Mouse (Mus musculus) forebrain, embryonic 11.5 days (tissue): ENCODE data around the gene Eif3l. TPM values are rescaled to one million over a fixed set of nuclear protein-coding genes. Genes with fewer than 3 reads are reported as not detected.

Experiments
- ATAC-seq: fragments of 200-750 bp; cut with Nextera tagmentation; replicated peaks from 2 replicates; pipeline ENCODE4 v1.8.0; 2017; ENCODE audit warnings: moderate TSS enrichment; ENCODE audit not compliant: low FRiP score
- DNase-seq: peaks from one replicate; pipeline ENCODE4 v3.0.0-alpha.2; 2017; ENCODE audit warnings: low spot score
- H3K27ac ChIP-seq: fragments of 300-500 bp; sonication (generic); 2 replicates; pipeline ENCODE4 v1.5.1; 2014; ENCODE audit warnings: low read depth, low read length
- H3K27me3 ChIP-seq: fragments of 300-500 bp; sonication (generic); 2 replicates; pipeline ENCODE4 v1.6.1; 2014; ENCODE audit warnings: mild to moderate bottlenecking, low read length, mixed read lengths; ENCODE audit not compliant: control insufficient read depth, insufficient read depth
- H3K36me3 ChIP-seq: fragments of 300-500 bp; sonication (generic); 2 replicates; pipeline ENCODE4 v1.6.1; 2014; ENCODE audit warnings: mild to moderate bottlenecking, low read length, moderate library complexity, mixed read lengths; ENCODE audit not compliant: control insufficient read depth, insufficient read depth
- H3K4me1 ChIP-seq: fragments of 300-500 bp; sonication (generic); replicated peaks from 2 replicates; pipeline ENCODE4 v1.6.1; 2014; ENCODE audit warnings: low read length, mixed read lengths; ENCODE audit not compliant: control insufficient read depth, insufficient read depth
- H3K4me2 ChIP-seq: fragments of 300-500 bp; sonication (generic); 2 replicates; pipeline ENCODE4 v1.6.1; 2014; ENCODE audit warnings: low read depth, mild to moderate bottlenecking, low read length, moderate library complexity, mixed read lengths; ENCODE audit not compliant: severe bottlenecking
- H3K4me3 ChIP-seq: fragments of 300-500 bp; sonication (generic); 2 replicates; pipeline ENCODE4 v1.5.1; 2014; ENCODE audit warnings: low read depth, low read length
- H3K9ac ChIP-seq: fragments of 300-500 bp; sonication (generic); 2 replicates; pipeline ENCODE4 v1.6.1; 2014; ENCODE audit warnings: low read length
- H3K9me3 ChIP-seq: fragments of 300-500 bp; sonication (generic); 2 replicates; pipeline ENCODE4 v1.6.1; 2016; ENCODE audit warnings: low read length, mixed read lengths; ENCODE audit not compliant: control insufficient read depth
- WGBS: fragments of 180-500 bp; shearing (Covaris S2); extraction: QIAGEN DNeasy Blood & Tissue Kit; methylation state at CpG from one replicate; pipeline ENCODE4 v1.1.7; 2014; 5-methylcytosine and 5-hydroxymethylcytosine counted together
- polyA plus RNA-seq: library from polyadenylated mRNA; unstranded; fragments of >200 nt; fragmentation: Nextera tagmentation; extraction: Ambion mirVana; gene quantifications from 2 replicates; pipeline ENCODE4 v1.2.1, GENCODE M21; 2014

Gene Eif3l
- polyA plus RNA-seq, 1 experiment from 2014 or later: 254 TPM

- no peaks in the 10 kb centered on the region; the same call in none of the 2 replicates for H3K36me3 ChIP-seq
- ATAC-seq (no peak), DNase-seq (no peak)
- no peaks in the 10 kb centered on the region for H3K9me3 ChIP-seq
- H3K27ac ChIP-seq: no peak overlapping the region
- no peak overlapping the region for H3K4me2 ChIP-seq
- H3K27me3 ChIP-seq: no peaks in the 10 kb centered on the region
- H3K4me3 ChIP-seq: no peak overlapping the region
- WGBS: 87% methylated on average over 10 of the region's 10 CpGs
- no peaks in the 10 kb centered on the region for H3K4me1 ChIP-seq
- no peak overlapping the region for H3K9ac ChIP-seq
Measured at GRCm38 (mm10) chr15:79130782-79131181, 55.8 kb downstream of the Eif3l start.

- H3K27ac ChIP-seq: no peak overlapping the region
- 78% methylated on average over 7 of the region's 7 CpGs for WGBS
- H3K27me3 ChIP-seq: no peaks in the 10 kb centered on the region
- no peaks in the 10 kb centered on the region; the same call in none of the 2 replicates for H3K36me3 ChIP-seq
- no peak overlapping the region for H3K9ac ChIP-seq
- no peak overlapping the region for H3K4me3 ChIP-seq
- H3K4me1 ChIP-seq: no peaks in the 10 kb centered on the region
- no peak overlapping the region for H3K4me2 ChIP-seq
- DNase-seq (no peak), ATAC-seq (no peak)
- H3K9me3 ChIP-seq: no peaks in the 10 kb centered on the region
Measured at GRCm38 (mm10) chr15:79131442-79131841, 56.5 kb downstream of the Eif3l start.

- WGBS: 83% methylated on average over 6 of the region's 6 CpGs
- Histone ChIP-seq H3K4me2 (no peak overlapping the region), H3K4me3 (no peak overlapping the region), H3K27me3 (no peaks in the 10 kb centered on the region), H3K4me1 (no peaks in the 10 kb centered on the region), H3K27ac (no peak overlapping the region), H3K9me3 (no peaks in the 10 kb centered on the region), H3K36me3 (no peaks in the 10 kb centered on the region), H3K9ac (no peak overlapping the region)
- no peak for ATAC-seq
- no peak for DNase-seq
Measured at GRCm38 (mm10) chr15:79133191-79133661, 58.2 kb downstream of the Eif3l start.

GRCm38 (mm10) chr15:79134496-79135270 is 59.7 kb downstream of the Eif3l start:
- ATAC-seq (no peak), DNase-seq (no peak)
- no peak overlapping the region for H3K4me2 ChIP-seq
- H3K27ac ChIP-seq: no peak overlapping the region
- no peaks in the 10 kb centered on the region for H3K27me3 ChIP-seq
- no peak overlapping the region for H3K4me3 ChIP-seq
- WGBS: 84% methylated on average over 9 of the region's 9 CpGs
- H3K9ac ChIP-seq: no peak overlapping the region
- H3K9me3 ChIP-seq: no peaks in the 10 kb centered on the region
- H3K36me3 ChIP-seq: no peaks in the 10 kb centered on the region
- no peaks in the 10 kb centered on the region for H3K4me1 ChIP-seq

GRCm38 (mm10) chr15:79135332-79135731 is 60.4 kb downstream of the Eif3l start:
- Histone ChIP-seq H3K36me3 (no peaks in the 10 kb centered on the region), H3K4me2 (no peak overlapping the region), H3K4me1 (no peaks in the 10 kb centered on the region; the same call in 1 of the 2 replicates), H3K4me3 (no peak overlapping the region), H3K9me3 (no peaks in the 10 kb centered on the region), H3K27ac (no peak overlapping the region), H3K27me3 (no peaks in the 10 kb centered on the region), H3K9ac (no peak overlapping the region)
- DNase-seq (no peak), ATAC-seq (no peak)
- 83% methylated on average over 9 of the region's 9 CpGs for WGBS

GRCm38 (mm10) chr15:79135783-79136575 is 61.0 kb downstream of the Eif3l start:
- WGBS: 71% methylated on average over 11 of the region's 11 CpGs
- Histone ChIP-seq H3K4me3 (no peak overlapping the region), H3K9ac (no peak overlapping the region; the same call in 1 of the 2 replicates), H3K4me1 (no peaks in the 10 kb centered on the region; the same call in 1 of the 2 replicates), H3K9me3 (no peaks in the 10 kb centered on the region), H3K36me3 (no peaks in the 10 kb centered on the region), H3K27ac (no peak overlapping the region), H3K27me3 (no peaks in the 10 kb centered on the region), H3K4me2 (no peak overlapping the region)
- ATAC-seq: no peak
- no peak for DNase-seq

GRCm38 (mm10) chr15:79139640-79140039 is 64.7 kb downstream of the Eif3l start:
- no peaks in the 10 kb centered on the region for H3K27me3 ChIP-seq
- WGBS: 63% methylated on average over 10 of the region's 10 CpGs
- H3K27ac ChIP-seq: no peak overlapping the region
- no peak for ATAC-seq
- peaks cover 2% of the 10 kb centered on the region; the same call in 1 of the 2 replicates for H3K4me1 ChIP-seq
- H3K9ac ChIP-seq: no peak overlapping the region
- H3K4me3 ChIP-seq: no peak overlapping the region
- H3K9me3 ChIP-seq: no peaks in the 10 kb centered on the region
- no peak overlapping the region for H3K4me2 ChIP-seq
- H3K36me3 ChIP-seq: no peaks in the 10 kb centered on the region
- no peak for DNase-seq

GRCm38 (mm10) chr15:79140866-79141565 is 66.0 kb downstream of the Eif3l start, which contains the start of the genes Polr2f and 1700088E04Rik:
Polr2f (plus strand) TSS chr15:79141009.
1700088E04Rik (minus strand) TSS chr15:79141253.
- H3K9ac ChIP-seq: peak within 1 kb of the TSS; percentile 85
- peaks cover 2% of the 10 kb centered on the region; the same call in 1 of the 2 replicates for H3K4me1 ChIP-seq
- H3K27me3 ChIP-seq: no peaks in the 10 kb centered on the region
- H3K27ac ChIP-seq: no peak within 1 kb of the TSS
- H3K9me3 ChIP-seq: no peaks in the 10 kb centered on the region
- peaks cover 4% of the 10 kb centered on the region; the same call in 1 of the 2 replicates for H3K36me3 ChIP-seq
- ATAC-seq: peak; percentile 92
- peak; percentile 96 for DNase-seq
- under 1% methylated on average over 57 of the region's 57 CpGs for WGBS
- H3K4me3 ChIP-seq: peak within 1 kb of the TSS; percentile 89
- H3K4me2 ChIP-seq: peak within 1 kb of the TSS; percentile 97
